Mouse (Mus musculus): Measurements from ENCODE around the gene Mrps18b. TPM values are rescaled to one million over a fixed set of nuclear protein-coding genes. Genes with fewer than 3 reads are reported as not detected.

The Mrps18b gene
- polyA plus RNA-seq, 1 experiment from 2014 or later, result 56.6 TPM

MicroRNAs encoded within 50 kb of the gene (microRNA counts, 519-probe panel; counts per million panel counts)
- microRNA mmu-miR-1894-3p (not detected), microRNA mmu-miR-1894-5p (not detected), microRNA mmu-miR-877 (not detected)

Small RNA genes lying within 50 kb of the gene (microRNA-seq; reads per million reads assigned to microRNA genes)
- gene Gm28033, result 0.97 reads per million
- gene Mir1894, result 0.73 reads per million
- 246 reads per million, percentile 61 among the genes with 10 or more reads in this experiment for gene Mir877

Other genes with a start within 250 kb of the Mrps18b start
- gene Vars2, start 248.8 kb downstream of the Mrps18b start, polyA plus RNA-seq (2016; fragmentation: Nextera tagmentation; extraction: Ambion mirVana), result 16.8 and 22.3 TPM in 2 replicates
- gene Gtf2h4, start 242.7 kb downstream of the Mrps18b start, polyA plus RNA-seq (2016; fragmentation: Nextera tagmentation; extraction: Ambion mirVana), result 39.0 and 40.7 TPM in 2 replicates
- 176 and 185 TPM in 2 replicates for gene Ddr1, start 211.8 kb downstream of the Mrps18b start, polyA plus RNA-seq (2016; fragmentation: Nextera tagmentation; extraction: Ambion mirVana)
- 4.9 and 5.3 TPM in 2 replicates for gene Ier3, start 94.7 kb downstream of the Mrps18b start, polyA plus RNA-seq (2016; fragmentation: Nextera tagmentation; extraction: Ambion mirVana)
- gene Flot1, start 93.2 kb downstream of the Mrps18b start, polyA plus RNA-seq (2016; fragmentation: Nextera tagmentation; extraction: Ambion mirVana), result 53.7 and 56.0 TPM in 2 replicates
- 1,541 and 1,619 TPM in 2 replicates for gene Tubb5, start 78.1 kb downstream of the Mrps18b start, polyA plus RNA-seq (2016; fragmentation: Nextera tagmentation; extraction: Ambion mirVana)
- gene Mdc1, start 74.9 kb downstream of the Mrps18b start, polyA plus RNA-seq (2016; fragmentation: Nextera tagmentation; extraction: Ambion mirVana), result 22.3 and 26.1 TPM in 2 replicates
- gene Nrm, start 55.1 kb downstream of the Mrps18b start, polyA plus RNA-seq (2016; fragmentation: Nextera tagmentation; extraction: Ambion mirVana), result 56.2 and 60.5 TPM in 2 replicates
- 23.7 and 24.3 TPM in 2 replicates for gene Ppp1r18, start 50.8 kb downstream of the Mrps18b start, polyA plus RNA-seq (2016; fragmentation: Nextera tagmentation; extraction: Ambion mirVana)
- gene Dhx16, start 36.6 kb downstream of the Mrps18b start, polyA plus RNA-seq (2016; fragmentation: Nextera tagmentation; extraction: Ambion mirVana), result 48.0 and 54.8 TPM in 2 replicates
- gene 2310061I04Rik, start 19.0 kb downstream of the Mrps18b start, polyA plus RNA-seq (2016; fragmentation: Nextera tagmentation; extraction: Ambion mirVana), result 26.7 and 29.4 TPM in 2 replicates
- 277 and 280 TPM in 2 replicates for gene Atat1, start 6.3 kb downstream of the Mrps18b start, polyA plus RNA-seq (2016; fragmentation: Nextera tagmentation; extraction: Ambion mirVana)
- gene Ppp1r10, start within 50 bp of the Mrps18b start, polyA plus RNA-seq (2016; fragmentation: Nextera tagmentation; extraction: Ambion mirVana), result 65.4 and 70.4 TPM in 2 replicates
- gene Abcf1, start 53.4 kb upstream of the Mrps18b start, polyA plus RNA-seq (2016; fragmentation: Nextera tagmentation; extraction: Ambion mirVana), result 117 and 118 TPM in 2 replicates
- gene Gnl1, start 63.5 kb upstream of the Mrps18b start, polyA plus RNA-seq (2016; fragmentation: Nextera tagmentation; extraction: Ambion mirVana), result 57.9 and 58.4 TPM in 2 replicates
- gene Prr3, start 63.8 kb upstream of the Mrps18b start, polyA plus RNA-seq (2016; fragmentation: Nextera tagmentation; extraction: Ambion mirVana), result 52.1 and 56.8 TPM in 2 replicates
- gene H2-T24, start 104.2 kb upstream of the Mrps18b start, polyA plus RNA-seq (2016; fragmentation: Nextera tagmentation; extraction: Ambion mirVana), result 4.6 and 5.3 TPM in 2 replicates
- 4.8 and 5.5 TPM in 2 replicates for gene H2-T23, start 116.5 kb upstream of the Mrps18b start, polyA plus RNA-seq (2016; fragmentation: Nextera tagmentation; extraction: Ambion mirVana)
- gene H2-T22, start 126.4 kb upstream of the Mrps18b start, polyA plus RNA-seq (2016; fragmentation: Nextera tagmentation; extraction: Ambion mirVana), result 5.2 and 5.4 TPM in 2 replicates
- gene Gm6034, start 126.6 kb upstream of the Mrps18b start, polyA plus RNA-seq (2016; fragmentation: Nextera tagmentation; extraction: Ambion mirVana), result not detected in 2 replicates
- gene Gm11127, start 142.0 kb upstream of the Mrps18b start, polyA plus RNA-seq (2016; fragmentation: Nextera tagmentation; extraction: Ambion mirVana), result not detected in 2 replicates
- gene Gm19684, start 205.3 kb upstream of the Mrps18b start, polyA plus RNA-seq (2016; fragmentation: Nextera tagmentation; extraction: Ambion mirVana), result not detected in 2 replicates
- not detected in 2 replicates for gene Gm7030, start 213.0 kb upstream of the Mrps18b start, polyA plus RNA-seq (2016; fragmentation: Nextera tagmentation; extraction: Ambion mirVana)

All from forebrain, embryonic 12.5 days (tissue).